Mouse (Mus musculus) kidney, postnatal 0 days (tissue): Measurements from ENCODE around the gene Fmnl2. TPM values are rescaled to one million over a fixed set of nuclear protein-coding genes. Genes with fewer than 3 reads are reported as not detected.

ENCODE experiments used
- ATAC-seq: fragments of 200-750 bp; cut with Nextera tagmentation; replicated peaks from 2 replicates; pipeline ENCODE4 v1.8.0; 2017; ENCODE audit warnings: low read depth, moderate number of reproducible peaks, moderate TSS enrichment, moderate library complexity; ENCODE audit not compliant: low FRiP score
- DNase-seq: peaks from one replicate; pipeline ENCODE4 v3.0.0-alpha.2; 2016; ENCODE audit warnings: low spot score
- H3K27ac ChIP-seq: fragments of 300-500 bp; sonication (generic); 2 replicates; pipeline ENCODE4 v1.5.1; 2014; ENCODE audit warnings: mild to moderate bottlenecking
- H3K27me3 ChIP-seq: fragments of 300-500 bp; sonication (generic); 2 replicates; pipeline ENCODE4 v1.6.1; 2014; ENCODE audit warnings: low read length, mixed read lengths; ENCODE audit not compliant: insufficient read depth
- H3K36me3 ChIP-seq: fragments of 300-500 bp; sonication (generic); 2 replicates; pipeline ENCODE4 v1.6.1; 2014; ENCODE audit warnings: low read length, mixed read lengths; ENCODE audit not compliant: insufficient read depth
- H3K4me1 ChIP-seq: fragments of 300-500 bp; sonication (generic); replicated peaks from 2 replicates; pipeline ENCODE4 v1.6.1; 2014; ENCODE audit warnings: antibody characterized with exemption, low read length, mixed read lengths; ENCODE audit not compliant: insufficient read depth
- H3K4me2 ChIP-seq: fragments of 300-500 bp; sonication (generic); 2 replicates; pipeline ENCODE4 v1.6.1; 2014; ENCODE audit warnings: mild to moderate bottlenecking, low read length, moderate library complexity, mixed read lengths
- H3K4me3 ChIP-seq: fragments of 300-500 bp; sonication (generic); replicated peaks from 2 replicates; pipeline ENCODE4 v1.5.1; 2014; ENCODE audit warnings: low read depth, low read length
- H3K9ac ChIP-seq: fragments of 300-500 bp; sonication (generic); 2 replicates; pipeline ENCODE4 v1.6.1; 2014; ENCODE audit warnings: low read depth, low read length
- H3K9me3 ChIP-seq: fragments of 300-500 bp; sonication (generic); replicated peaks from 2 replicates; pipeline ENCODE4 v1.6.1; 2016; ENCODE audit warnings: low read length, inconsistent platforms, mixed read lengths
- CTCF ChIP-seq: IDR thresholded peaks from 2 replicates; pipeline ENCODE4 v1.5.1; 2016; ENCODE audit warnings: antibody characterized with exemption, low read depth, mild to moderate bottlenecking, moderate library complexity
- WGBS: fragments of 180-500 bp; shearing (Covaris S2); extraction: QIAGEN DNeasy Blood & Tissue Kit; methylation state at CpG from one replicate; pipeline ENCODE4 v1.1.7; 2014; 5-methylcytosine and 5-hydroxymethylcytosine counted together
- polyA plus RNA-seq: library from polyadenylated mRNA; unstranded; fragments of >200 nt; fragmentation: Nextera tagmentation; extraction: Ambion mirVana; gene quantifications from 2 replicates; pipeline ENCODE4 v1.2.1, GENCODE M21; 2015

Fmnl2 gene
- polyA plus RNA-seq, 1 experiment from 2014 or later: 8.5 TPM

GRCm38 (mm10) chr2:53095031-53095430, 237.4 kb downstream of the Fmnl2 start:
- Histone ChIP-seq H3K4me3 (no peak overlapping the region), H3K27ac (no peak overlapping the region), H3K4me1 (no peaks in the 10 kb centered on the region), H3K9me3 (no peaks in the 10 kb centered on the region), H3K27me3 (no peaks in the 10 kb centered on the region), H3K9ac (no peak overlapping the region), H3K4me2 (no peak overlapping the region), H3K36me3 (0 out of 2 replicates have a peak, but pooled peaks cover 11% of the 10 kb centered on the region)
- DNase-seq (peak; percentile 40), ATAC-seq (no peak)
- 56% methylated on average over 9 of the region's 9 CpGs for WGBS
- no peak for TF ChIP-seq CTCF

DNA sequence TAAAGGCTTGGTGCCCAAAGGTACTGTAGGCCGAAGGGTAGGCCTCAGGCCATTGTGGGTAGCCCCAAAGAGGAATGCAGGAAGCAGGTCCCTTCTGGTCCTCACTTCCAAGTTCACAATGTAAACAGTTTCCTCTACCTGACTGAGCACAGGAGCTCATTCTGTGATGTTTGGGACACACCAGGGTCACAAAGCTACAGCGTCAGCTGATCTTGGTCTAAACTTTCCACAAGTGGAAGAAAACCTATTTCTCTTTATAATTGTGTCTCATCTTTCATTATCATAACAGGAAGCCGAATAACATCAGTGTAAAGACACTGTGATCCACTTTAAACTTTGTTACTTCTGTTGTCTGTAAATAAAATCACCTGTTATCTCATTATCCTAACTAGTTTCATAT, 237.8 kb downstream of the Fmnl2 start:
- no peak for TF ChIP-seq CTCF
- Histone ChIP-seq H3K4me3 (no peak overlapping the region), H3K27ac (no peak overlapping the region), H3K9ac (no peak overlapping the region), H3K4me2 (no peak overlapping the region), H3K9me3 (no peaks in the 10 kb centered on the region), H3K27me3 (no peaks in the 10 kb centered on the region), H3K4me1 (no peaks in the 10 kb centered on the region), H3K36me3 (0 out of 2 replicates have a peak, but pooled peaks cover 11% of the 10 kb centered on the region)
- 90% methylated on average over 3 of the region's 3 CpGs for WGBS
- DNase-seq (no peak), ATAC-seq (no peak)

- ATAC-seq (no peak), DNase-seq (peak; percentile 12)
- Histone ChIP-seq H3K36me3 (peaks cover 30% of the 10 kb centered on the region; the same call in 1 of the 2 replicates), H3K27me3 (no peaks in the 10 kb centered on the region), H3K9me3 (no peaks in the 10 kb centered on the region), H3K4me1 (no peaks in the 10 kb centered on the region), H3K9ac (no peak overlapping the region), H3K4me3 (no peak overlapping the region), H3K27ac (no peak overlapping the region), H3K4me2 (no peak overlapping the region)
- peak; percentile 46; the same call in 1 of the 2 replicates for TF ChIP-seq CTCF
- 26% methylated on average over 2 of the region's 2 CpGs for WGBS
Observed at GRCm38 (mm10) chr2:53100093-53100492, 242.4 kb downstream of the Fmnl2 start.

DNA sequence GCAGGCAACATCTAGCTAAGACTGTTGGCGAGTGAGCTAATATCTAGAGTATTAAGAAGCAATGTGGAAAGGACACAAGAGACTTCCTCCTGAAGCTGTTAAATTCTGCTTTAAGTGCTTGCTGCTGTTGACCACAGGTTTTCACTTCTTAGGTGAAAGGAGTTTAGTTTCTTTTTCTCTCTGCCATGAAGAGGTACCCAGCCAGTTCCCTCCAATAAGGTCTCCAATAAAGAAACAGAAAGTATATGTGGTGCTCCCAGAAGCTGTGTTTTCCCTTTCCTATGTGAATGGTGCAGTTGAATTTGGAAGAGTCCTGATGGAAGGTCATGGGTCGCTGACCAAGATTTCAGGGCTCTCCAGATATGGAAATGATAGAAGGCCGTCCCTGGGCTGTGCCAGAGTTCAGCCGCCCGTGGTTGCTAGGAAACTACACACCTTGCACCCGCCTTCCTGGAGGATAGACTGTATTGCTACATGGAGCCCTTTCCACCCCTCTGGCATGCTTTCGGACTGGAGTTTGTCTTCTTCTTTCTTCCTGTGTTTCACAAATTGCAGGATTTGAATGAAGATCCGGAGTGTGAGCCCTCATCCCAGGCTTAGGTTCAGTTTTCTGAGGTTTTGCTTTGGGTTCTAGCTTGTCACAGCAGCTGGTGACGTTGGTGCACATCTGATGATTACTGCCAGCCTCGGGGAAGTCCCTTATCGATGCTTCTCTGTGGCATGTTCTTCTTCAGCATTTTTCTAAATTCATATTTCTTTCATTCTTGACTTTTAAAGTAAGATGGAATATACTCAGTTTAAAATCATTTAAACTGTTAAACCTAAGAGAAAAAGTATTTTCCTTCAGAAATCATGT, 244.5 kb downstream of the Fmnl2 start:
- Histone ChIP-seq H3K27me3 (no peaks in the 10 kb centered on the region), H3K4me1 (no peaks in the 10 kb centered on the region), H3K36me3 (peaks cover 47% of the 10 kb centered on the region; the same call in 1 of the 2 replicates), H3K9me3 (no peaks in the 10 kb centered on the region), H3K9ac (no peak overlapping the region), H3K27ac (no peak overlapping the region), H3K4me2 (no peak overlapping the region), H3K4me3 (no peak overlapping the region)
- no peak for DNase-seq
- TF ChIP-seq CTCF: no peak
- ATAC-seq: no peak
- WGBS: 81% methylated on average over 11 of the region's 11 CpGs

- no peak overlapping the region for H3K4me2 ChIP-seq
- H3K9me3 ChIP-seq: no peaks in the 10 kb centered on the region
- H3K36me3 ChIP-seq: peaks cover 46% of the 10 kb centered on the region; the same call in 1 of the 2 replicates
- no peaks in the 10 kb centered on the region for H3K27me3 ChIP-seq
- ATAC-seq (no peak), DNase-seq (no peak)
- H3K4me1 ChIP-seq: no peaks in the 10 kb centered on the region
- no peak overlapping the region for H3K27ac ChIP-seq
- no peak for TF ChIP-seq CTCF
- no peak overlapping the region for H3K9ac ChIP-seq
- no peak overlapping the region for H3K4me3 ChIP-seq
- WGBS: 97% methylated on average over 2 of the region's 2 CpGs
Observed at GRCm38 (mm10) chr2:53102901-53103300, 245.2 kb downstream of the Fmnl2 start.

DNA sequence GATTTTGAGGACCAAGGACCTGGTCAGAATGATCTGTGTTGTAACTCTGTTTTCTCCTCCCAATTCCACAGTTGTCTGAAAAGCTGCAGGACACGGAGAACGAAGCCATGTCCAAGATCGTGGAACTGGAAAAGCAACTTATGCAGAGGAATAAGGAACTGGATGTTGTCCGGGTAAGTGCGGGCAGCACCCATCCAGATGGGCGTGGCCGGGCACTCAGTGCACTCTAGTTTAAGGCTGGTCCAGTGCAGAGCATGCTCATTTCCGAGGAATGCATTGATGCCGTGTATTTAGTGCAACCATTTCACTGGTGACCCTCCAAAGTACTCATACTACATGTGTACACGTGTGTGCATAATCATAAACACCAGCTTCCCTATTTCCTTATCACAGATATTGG, 247.7 kb downstream of the Fmnl2 start:
- no peak overlapping the region for H3K4me3 ChIP-seq
- H3K4me2 ChIP-seq: no peak overlapping the region
- H3K4me1 ChIP-seq: no peaks in the 10 kb centered on the region
- peaks cover 46% of the 10 kb centered on the region; the same call in 1 of the 2 replicates for H3K36me3 ChIP-seq
- H3K27me3 ChIP-seq: no peaks in the 10 kb centered on the region
- no peak overlapping the region for H3K27ac ChIP-seq
- no peaks in the 10 kb centered on the region for H3K9me3 ChIP-seq
- WGBS: 91% methylated on average over 10 of the region's 10 CpGs
- ATAC-seq (no peak), DNase-seq (no peak)
- TF ChIP-seq CTCF: no peak
- no peak overlapping the region for H3K9ac ChIP-seq
